20 mouse cellular contexts compared by ENCODE assay signal in the genomic region with DNA sequence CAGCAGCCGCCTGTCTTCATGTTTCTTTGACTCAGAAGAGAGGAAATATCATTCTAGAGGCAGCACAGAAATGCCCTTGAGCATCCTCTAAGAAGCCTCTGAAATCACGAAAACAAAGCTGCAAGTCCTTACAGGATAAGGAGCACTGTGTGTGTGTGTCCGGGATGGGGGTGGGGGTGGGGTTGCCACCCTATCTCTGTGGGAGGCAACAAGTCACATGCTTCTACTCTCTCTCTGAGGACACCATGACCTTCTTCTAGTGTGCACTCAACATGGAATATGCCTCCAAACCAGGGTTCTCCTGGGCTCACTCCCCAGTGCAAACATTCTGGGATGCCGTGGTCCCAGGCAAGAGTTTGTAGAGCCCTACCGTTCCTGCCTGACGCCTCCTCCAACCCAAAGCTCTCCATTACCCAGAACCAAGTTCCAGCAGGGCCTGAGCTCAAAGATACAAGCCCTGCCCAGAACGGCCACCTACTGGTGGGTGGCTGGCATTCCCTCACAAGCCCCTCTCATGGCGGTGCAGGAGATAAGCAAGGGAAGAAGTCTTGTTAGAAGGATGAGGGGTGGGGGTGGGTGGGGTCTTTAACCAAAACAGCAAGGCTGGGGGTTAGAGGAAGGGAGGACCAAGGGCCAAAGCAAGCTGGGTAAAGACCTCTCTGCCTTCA. TPM values are rescaled to one million over a fixed set of nuclear protein-coding genes. Genes with fewer than 3 reads are reported as not detected.
DNase-seq lines count a peak whose midpoint lies in the region; ATAC-seq and TF ChIP-seq lines count a peak whose summit lies in the region.
"Had no signal": no experiment of that assay in that cellular context is flagged by ENCODE, and none has a peak within 500 bp of the region (broad histone marks: within the 10 kb centered on the region; RNA-seq: fewer than 3 reads in every experiment).

No protein-coding gene starts in this region.

- H3K4me2 ChIP-seq in heart, postnatal 0 days (ENCODE audit: low read depth, low read length), result no peak overlapping the region
- no peak overlapping the region for H3K4me2 ChIP-seq in lung, embryonic 14.5 days
- no peak overlapping the region for H3K4me2 ChIP-seq in liver, embryonic 14.5 days (ENCODE audit: low read depth)
- H3K4me2 ChIP-seq: heart, embryonic 11.5 days; liver, embryonic 15.5 days; midbrain, embryonic 13.5 days had no signal

- no peak overlapping the region for H3K9ac ChIP-seq in heart, postnatal 0 days (replicated peaks; ENCODE audit: low read depth, low read length)
- no peak overlapping the region for H3K9ac ChIP-seq in lung, embryonic 14.5 days
- H3K9ac ChIP-seq in liver, embryonic 14.5 days (replicated peaks), result no peak overlapping the region
- H3K9ac ChIP-seq: liver, embryonic 15.5 days; midbrain, embryonic 13.5 days had no signal

- TF ChIP-seq EP300 in heart, postnatal 0 days (IDR thresholded peaks at IDR 0.05; ENCODE audit: low read depth), result no peak
- TF ChIP-seq EP300 in liver, embryonic 14.5 days (IDR thresholded peaks at IDR 0.05; ENCODE audit: low read depth), result no peak

- H3K4me1 ChIP-seq in heart, postnatal 0 days (ENCODE audit: control insufficient read depth, insufficient read depth), result peaks cover 10% of the 10 kb centered on the region; the same call in 1 of the 2 replicates
- no peaks in the 10 kb centered on the region for H3K4me1 ChIP-seq in lung, embryonic 14.5 days (ENCODE audit: insufficient read depth)
- no peaks in the 10 kb centered on the region for H3K4me1 ChIP-seq in liver, embryonic 14.5 days (replicated peaks; ENCODE audit: control insufficient read depth in 2 of 2, insufficient read depth in 2 of 2, low read length in 1 of 2)
- H3K4me1 ChIP-seq: liver, embryonic 15.5 days; midbrain, embryonic 13.5 days had no signal

- peaks cover 99% of the 10 kb centered on the region for H3K36me3 ChIP-seq in heart, postnatal 0 days (replicated peaks; ENCODE audit: control insufficient read depth, insufficient read depth, low read length)
- peaks cover 90% of the 10 kb centered on the region for H3K36me3 ChIP-seq in lung, embryonic 14.5 days (ENCODE audit: insufficient read depth)
- peaks cover 7% of the 10 kb centered on the region for H3K36me3 ChIP-seq in liver, embryonic 14.5 days (replicated peaks; ENCODE audit: control insufficient read depth, insufficient read depth, low read depth)

- H3K27ac ChIP-seq in heart, postnatal 0 days (ENCODE audit: low read depth), result peak overlapping the region; percentile 78
- H3K27ac ChIP-seq in lung, embryonic 14.5 days (ENCODE audit: low read depth), result no peak overlapping the region
- no peak overlapping the region for H3K27ac ChIP-seq in liver, embryonic 14.5 days
- H3K27ac ChIP-seq: liver, embryonic 15.5 days; midbrain, embryonic 13.5 days had no signal

- DNase-seq in heart, postnatal 0 days (ENCODE audit: low spot score), result no peak
- DNase-seq in heart, postnatal 4 days, result no peak
- DNase-seq in lung, embryonic 14.5 days, result no peak
- no peak for DNase-seq in lung, postnatal 4 days
- peak; percentile 72 for DNase-seq in ZHBTc4 (ENCODE audit: low read depth, low spot score)
- DNase-seq in liver, embryonic 14.5 days (ENCODE audit: low read depth in 3 of 3, low spot score in 3 of 3), result no peak
- DNase-seq: adrenal gland, adult 2 months; cerebellum, postnatal 25 days; gastrocnemius, postnatal 36 days; kidney, adult 8-10 months; lung, postnatal 36 days had no signal

- TF ChIP-seq CTCF in heart, postnatal 0 days (IDR thresholded peaks at IDR 0.05; ENCODE audit: low read depth), result peak; percentile 35
- TF ChIP-seq CTCF in lung, embryonic 14.5 days (IDR thresholded peaks at IDR 0.05; ENCODE audit: low read depth), result peak; percentile 25; the same call in 1 of the 2 replicates
- TF ChIP-seq CTCF in liver, embryonic 14.5 days (IDR thresholded peaks at IDR 0.05; ENCODE audit: low read depth), result peak; percentile 37; the same call in 1 of the 2 replicates

- H3K27me3 ChIP-seq in heart, postnatal 0 days (ENCODE audit: control insufficient read depth, insufficient read depth, low read length), result no peaks in the 10 kb centered on the region
- H3K27me3 ChIP-seq in lung, embryonic 14.5 days (ENCODE audit: insufficient read depth, low read length), result no peaks in the 10 kb centered on the region
- H3K27me3 ChIP-seq in liver, embryonic 14.5 days (ENCODE audit: control insufficient read depth, insufficient read depth, low read length), result no peaks in the 10 kb centered on the region
- H3K27me3 ChIP-seq: liver, embryonic 15.5 days; midbrain, embryonic 13.5 days had no signal

- peak; percentile 75 for ATAC-seq in heart, postnatal 0 days (ENCODE audit: insufficient read depth, low read depth)
- no peak for ATAC-seq in lung, embryonic 14.5 days (ENCODE audit: insufficient read depth)
- ATAC-seq in liver, embryonic 14.5 days (ENCODE audit: insufficient read depth), result no peak
- no peak for ATAC-seq in megakaryocyte, adult 5-6 weeks (ENCODE audit: poor library complexity, severe bottlenecking)
- ATAC-seq: forebrain, embryonic 14.5 days; hindbrain, embryonic 16.5 days; midbrain, embryonic 13.5 days had no signal

- H3K9me3 ChIP-seq in heart, postnatal 0 days (replicated peaks; ENCODE audit: control insufficient read depth, low read length), result no peaks in the 10 kb centered on the region
- H3K9me3 ChIP-seq in lung, embryonic 14.5 days (ENCODE audit: low read depth, low read length), result no peaks in the 10 kb centered on the region
- H3K9me3 ChIP-seq in liver, embryonic 14.5 days (ENCODE audit: control insufficient read depth, low read length), result no peaks in the 10 kb centered on the region
- H3K9me3 ChIP-seq: G1E; liver, embryonic 15.5 days; midbrain, embryonic 13.5 days had no signal

- 50% methylated on average over 8 of the region's 8 CpGs for WGBS in heart, postnatal 0 days
- WGBS in lung, embryonic 14.5 days, result 71% methylated on average over 8 of the region's 8 CpGs
- 58% methylated on average over 8 of the region's 8 CpGs for WGBS in liver, embryonic 14.5 days (ENCODE audit: insufficient replicate concordance)

- no peak overlapping the region for H3K4me3 ChIP-seq in heart, postnatal 0 days (ENCODE audit: low read depth, low read length)
- no peak overlapping the region for H3K4me3 ChIP-seq in lung, embryonic 14.5 days (ENCODE audit: low read depth, low read length)
- no peak overlapping the region for H3K4me3 ChIP-seq in liver, embryonic 14.5 days (ENCODE audit: insufficient read depth in 1 of 2, low read depth in 2 of 2, low read length in 2 of 2)
- H3K4me3 ChIP-seq: erythroblast, embryonic 14.5 days; liver, embryonic 15.5 days; midbrain, embryonic 13.5 days; myocyte had no signal

RNA-seq across cellular contexts. Expression of gene Ndst2, which starts 24.5 kb away (rescaled TPM):
- total RNA-seq in heart, postnatal 0 days (2014; rRNA removed; ENCODE audit: low replicate concordance), result 8.0 and 20.3 TPM in 2 replicates
- 7.8 and 8.5 TPM in 2 replicates for polyA plus RNA-seq in heart, postnatal 0 days (2015; fragmentation: Nextera tagmentation; extraction: Ambion mirVana)
- 10 to 100 TPM; 18.2 to 18.3 TPM for total RNA-seq in heart, postnatal 4 days (2021)
- 32.4 and 35.6 TPM in 2 replicates for polyA plus RNA-seq in lung, embryonic 14.5 days (2014; fragmentation: Nextera tagmentation; extraction: Ambion mirVana)
- polyA plus RNA-seq in liver, embryonic 14.5 days (2012; rRNA removed), result 22.8 and 22.9 TPM in 2 replicates
- 13.2 and 15.9 TPM in 2 replicates for polyA plus RNA-seq in liver, embryonic 14.5 days (2014; fragmentation: Nextera tagmentation; extraction: Ambion mirVana)
- 55.7 and 60.3 TPM in 2 replicates for total RNA-seq in megakaryocyte, adult 5-6 weeks (2015)
- 14.0 and 19.5 TPM in 2 replicates for total RNA-seq in megakaryocyte, adult 5-6 weeks (2017)

RNA-seq across cellular contexts. Expression of gene Camk2g, which starts 35.0 kb away (rescaled TPM):
- 74.5 and 107 TPM in 2 replicates for total RNA-seq in heart, postnatal 0 days (2014; rRNA removed; ENCODE audit: low replicate concordance)
- polyA plus RNA-seq in heart, postnatal 0 days (2015; fragmentation: Nextera tagmentation; extraction: Ambion mirVana), result 60.8 and 72.5 TPM in 2 replicates
- total RNA-seq in heart, postnatal 4 days (2021), result 10 to 100 TPM; 58.3 to 65.2 TPM
- polyA plus RNA-seq in lung, embryonic 14.5 days (2014; fragmentation: Nextera tagmentation; extraction: Ambion mirVana), result 46.3 and 46.6 TPM in 2 replicates
- 4.5 and 5.4 TPM in 2 replicates for polyA plus RNA-seq in liver, embryonic 14.5 days (2012; rRNA removed)
- 3.9 and 7.2 TPM in 2 replicates for polyA plus RNA-seq in liver, embryonic 14.5 days (2014; fragmentation: Nextera tagmentation; extraction: Ambion mirVana)
- total RNA-seq in megakaryocyte, adult 5-6 weeks (2015), result 24.0 and 24.3 TPM in 2 replicates
- 50.1 and 61.1 TPM in 2 replicates for total RNA-seq in megakaryocyte, adult 5-6 weeks (2017)

RNA-seq across cellular contexts. Expression of gene Zswim8, which starts 51.5 kb away (rescaled TPM):
- total RNA-seq in heart, postnatal 0 days (2014; rRNA removed; ENCODE audit: low replicate concordance), result 60.1 and 78.8 TPM in 2 replicates
- 11.6 and 14.2 TPM in 2 replicates for polyA plus RNA-seq in heart, postnatal 0 days (2015; fragmentation: Nextera tagmentation; extraction: Ambion mirVana)
- total RNA-seq in heart, postnatal 4 days (2021), result 10 to 100 TPM; 81.7 to 83.6 TPM
- 29.9 and 37.3 TPM in 2 replicates for polyA plus RNA-seq in lung, embryonic 14.5 days (2014; fragmentation: Nextera tagmentation; extraction: Ambion mirVana)
- 16.8 and 20.8 TPM in 2 replicates for polyA plus RNA-seq in liver, embryonic 14.5 days (2012; rRNA removed)
- 3.1 and 4.0 TPM in 2 replicates for polyA plus RNA-seq in liver, embryonic 14.5 days (2014; fragmentation: Nextera tagmentation; extraction: Ambion mirVana)
- total RNA-seq in megakaryocyte, adult 5-6 weeks (2015), result 33.2 and 39.3 TPM in 2 replicates
- total RNA-seq in megakaryocyte, adult 5-6 weeks (2017), result 26.5 and 33.3 TPM in 2 replicates

RNA-seq across cellular contexts. Expression of gene Chchd1, which starts 56.1 kb away (rescaled TPM):
- 159 and 181 TPM in 2 replicates for total RNA-seq in heart, postnatal 0 days (2014; rRNA removed; ENCODE audit: low replicate concordance)
- 243 and 251 TPM in 2 replicates for polyA plus RNA-seq in heart, postnatal 0 days (2015; fragmentation: Nextera tagmentation; extraction: Ambion mirVana)
- total RNA-seq in heart, postnatal 4 days (2021), result 100 to 1,000 TPM in 1 of 2 experiments, 10 to 100 TPM in 1; 87.0 to 104 TPM
- polyA plus RNA-seq in lung, embryonic 14.5 days (2014; fragmentation: Nextera tagmentation; extraction: Ambion mirVana), result 224 and 227 TPM in 2 replicates
- 49.6 and 58.8 TPM in 2 replicates for polyA plus RNA-seq in liver, embryonic 14.5 days (2012; rRNA removed)
- 127 and 138 TPM in 2 replicates for polyA plus RNA-seq in liver, embryonic 14.5 days (2014; fragmentation: Nextera tagmentation; extraction: Ambion mirVana)
- 94.2 and 107 TPM in 2 replicates for total RNA-seq in megakaryocyte, adult 5-6 weeks (2015)
- total RNA-seq in megakaryocyte, adult 5-6 weeks (2017), result 86.5 and 86.8 TPM in 2 replicates
